Mouse (Mus musculus) thymus, adult 2 months (tissue): ENCODE data around the gene Fam187a. TPM values are rescaled to one million over a fixed set of nuclear protein-coding genes. Genes with fewer than 3 reads are reported as not detected.

ENCODE experiments used
- DNase-seq: peaks from one replicate; pipeline ENCODE4 v3.0.0; 2021
- H3K27ac ChIP-seq: fragments of 200-500 bp; 2 replicates; pipeline ENCODE4 v1.5.1; 2012; ENCODE audit warnings: low read length, control low read depth; ENCODE audit not compliant: control insufficient read depth, insufficient read depth
- H3K27me3 ChIP-seq: fragments of 200-500 bp; 2 replicates; pipeline ENCODE4 v1.6.1; 2012; ENCODE audit warnings: mild to moderate bottlenecking, low read length, moderate library complexity, mixed read lengths; ENCODE audit not compliant: control insufficient read depth, insufficient read depth
- H3K36me3 ChIP-seq: fragments of 200-500 bp; 2 replicates; pipeline ENCODE4 v1.6.1; 2012; ENCODE audit warnings: mild to moderate bottlenecking, low read length, moderate library complexity; ENCODE audit not compliant: control insufficient read depth, insufficient read depth
- H3K4me1 ChIP-seq: fragments of 200-500 bp; replicated peaks from 2 replicates; pipeline ENCODE4 v1.6.1; 2012; ENCODE audit warnings: low read length; ENCODE audit not compliant: control insufficient read depth, insufficient read depth
- H3K4me3 ChIP-seq: fragments of 200-500 bp; 2 replicates; pipeline ENCODE4 v1.5.1; 2012; ENCODE audit warnings: mild to moderate bottlenecking, low read length, control low read depth, moderate library complexity; ENCODE audit not compliant: control insufficient read depth, insufficient read depth
- CTCF ChIP-seq: fragments of 200-500 bp; IDR thresholded peaks from 2 replicates; pipeline ENCODE4 v1.5.1; 2012; ENCODE audit warnings: mild to moderate bottlenecking, control low read depth, low read length, moderate library complexity, borderline replicate concordance; ENCODE audit not compliant: control insufficient read depth, poor library complexity, insufficient read depth; ENCODE audit errors: extremely low read depth
- POLR2A ChIP-seq: fragments of 200-500 bp; IDR thresholded peaks from 2 replicates; pipeline ENCODE4 v1.6.1; 2012; ENCODE audit warnings: mild to moderate bottlenecking, low read length, control low read depth, moderate library complexity; ENCODE audit not compliant: control insufficient read depth, poor library complexity, insufficient read depth; ENCODE audit errors: extremely low read depth
- WGBS: fragments of 180-500 bp; shearing (Covaris S2); methylation state at CpG from one replicate; pipeline ENCODE4 v1.1.7; 2018; 5-methylcytosine and 5-hydroxymethylcytosine counted together
- polyA plus RNA-seq: library from polyadenylated mRNA; depleted of rRNA; stranded (reverse); fragments of >200 nt; gene quantifications from 2 replicates; pipeline ENCODE4 v1.2.3, GENCODE M21; 2012; rRNA removed

The Fam187a gene
- polyA plus RNA-seq = not detected in 2 replicates

DNA sequence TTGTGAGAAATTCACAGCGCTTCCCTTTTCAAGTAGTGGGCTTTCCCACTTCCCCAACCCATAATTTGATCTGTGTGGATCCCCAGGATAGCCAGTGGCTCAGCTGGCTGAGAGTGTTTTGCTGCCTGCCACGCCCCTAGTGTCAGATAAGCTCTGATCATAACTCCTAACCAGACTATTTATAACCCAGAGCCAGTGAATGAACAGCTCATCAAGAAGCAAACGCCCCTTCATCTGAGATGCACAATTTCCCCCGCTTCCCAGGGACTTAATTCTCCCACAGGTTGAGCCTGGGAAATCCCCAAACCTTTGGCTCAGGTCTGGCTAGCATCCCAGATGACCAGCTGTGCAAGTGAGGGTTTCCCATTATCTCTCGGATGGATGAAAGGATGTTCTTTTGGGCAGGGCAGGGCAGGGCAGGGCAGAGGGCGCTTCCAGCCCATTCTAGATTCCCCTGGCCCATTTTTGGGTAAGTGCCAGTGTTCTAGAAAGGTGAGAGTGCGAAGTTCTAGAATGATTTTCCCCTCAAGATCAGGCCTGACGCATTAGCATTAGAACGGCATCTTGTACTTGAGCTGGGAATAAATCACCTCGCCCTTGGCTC, at the start of gene Fam187a:
Fam187a (plus strand) TSS at position 554 of the 604 bp plus-strand sequence.
- DNase-seq = no peak
- Histone ChIP-seq H3K27me3 (no peaks in the 10 kb centered on the region; the same call in 1 of the 2 replicates), H3K4me3 (no peak within 1 kb of the TSS), H3K36me3 (no peaks in the 10 kb centered on the region), H3K4me1 (peaks cover 3% of the 10 kb centered on the region; the same call in 1 of the 2 replicates), H3K27ac (no peak within 1 kb of the TSS)
- no peak for TF ChIP-seq POLR2A
- no peak for TF ChIP-seq CTCF
- 77% methylated on average over 10 of the region's 10 CpGs for WGBS

DNA sequence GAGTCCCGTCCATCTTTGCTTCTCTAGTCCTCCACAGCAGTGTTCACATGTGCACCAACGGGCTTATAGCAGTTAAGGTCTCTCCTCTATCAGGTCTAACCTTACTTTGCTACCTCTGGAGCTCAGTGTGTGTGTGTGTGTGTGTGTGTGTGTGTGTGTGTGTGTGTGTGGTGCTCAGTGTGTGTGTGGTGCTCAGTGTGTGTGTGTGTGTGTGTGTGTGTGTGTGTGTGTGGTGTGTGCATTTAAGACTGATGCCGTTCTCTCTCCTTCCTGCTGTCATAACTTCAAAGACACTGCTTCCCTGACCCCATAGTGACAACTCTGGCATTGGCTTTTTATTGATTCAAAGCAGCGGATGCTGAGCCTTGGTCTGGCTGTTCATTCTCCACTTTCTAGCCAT, 49.4 kb upstream of the Fam187a start, which contains the start of gene Higd1b:
Higd1b (plus strand) TSS at position 301 of the 400 bp plus-strand sequence.
- DNase-seq = no peak
- Histone ChIP-seq H3K27ac (no peak within 1 kb of the TSS), H3K4me1 (no peaks in the 10 kb centered on the region), H3K27me3 (no peaks in the 10 kb centered on the region), H3K36me3 (peaks cover 16% of the 10 kb centered on the region), H3K4me3 (no peak within 1 kb of the TSS)
- 82% methylated on average over 4 of the region's 4 CpGs for WGBS
- TF ChIP-seq POLR2A = no peak
- no peak for TF ChIP-seq CTCF

DNA sequence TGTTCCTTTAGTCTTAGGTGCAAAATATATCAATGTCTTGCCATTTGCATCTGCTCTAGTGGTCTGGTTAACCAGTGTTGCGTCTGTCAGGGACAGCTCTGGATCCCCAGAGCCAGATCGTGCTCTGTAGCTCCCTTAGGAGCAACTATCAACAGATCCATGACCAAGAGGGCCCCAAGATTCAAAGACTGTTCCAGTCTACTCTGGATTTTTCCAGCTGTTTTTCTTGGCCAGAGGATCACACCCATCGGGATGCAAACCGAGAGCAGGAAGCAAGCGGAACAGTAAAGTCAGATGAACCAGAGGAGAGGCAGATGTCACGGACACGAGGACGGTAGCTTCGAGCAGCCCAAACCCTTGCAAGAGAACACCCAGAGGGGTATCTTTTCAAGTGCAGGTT, 48.8 kb upstream of the Fam187a start:
- Histone ChIP-seq H3K4me3 (no peak overlapping the region), H3K36me3 (peaks cover 20% of the 10 kb centered on the region), H3K27ac (no peak overlapping the region), H3K27me3 (no peaks in the 10 kb centered on the region), H3K4me1 (no peaks in the 10 kb centered on the region)
- WGBS = 96% methylated on average over 9 of the region's 9 CpGs
- TF ChIP-seq POLR2A = no peak
- no peak for TF ChIP-seq CTCF
- DNase-seq = no peak

DNA sequence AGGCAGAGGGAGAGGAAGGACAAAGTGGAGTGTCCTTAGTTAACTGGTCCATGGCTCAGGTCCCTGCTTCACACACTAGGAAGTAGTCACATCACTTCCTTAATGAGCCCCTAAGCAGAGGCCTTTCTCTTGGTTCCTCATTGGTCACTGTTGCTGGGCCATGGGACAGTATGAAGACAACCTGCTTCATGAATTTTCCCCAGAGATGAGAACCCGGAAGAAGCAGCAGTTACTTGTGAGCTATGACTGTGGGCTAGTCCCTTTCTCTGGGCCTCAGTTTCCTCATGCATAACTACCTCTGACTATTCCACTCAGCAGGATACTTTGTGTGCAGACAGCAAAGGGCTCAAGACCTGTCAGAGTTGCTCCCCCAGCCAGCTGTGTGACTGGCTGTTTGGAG, 47.6 kb upstream of the Fam187a start:
- no peak overlapping the region for H3K4me3 ChIP-seq
- H3K36me3 ChIP-seq = peaks cover 29% of the 10 kb centered on the region
- no peak for DNase-seq
- H3K27ac ChIP-seq = no peak overlapping the region
- no peaks in the 10 kb centered on the region for H3K4me1 ChIP-seq
- H3K27me3 ChIP-seq = no peaks in the 10 kb centered on the region
- 97% methylated on average over 1 of the region's 1 CpGs for WGBS
- no peak for TF ChIP-seq CTCF
- no peak for TF ChIP-seq POLR2A

DNA sequence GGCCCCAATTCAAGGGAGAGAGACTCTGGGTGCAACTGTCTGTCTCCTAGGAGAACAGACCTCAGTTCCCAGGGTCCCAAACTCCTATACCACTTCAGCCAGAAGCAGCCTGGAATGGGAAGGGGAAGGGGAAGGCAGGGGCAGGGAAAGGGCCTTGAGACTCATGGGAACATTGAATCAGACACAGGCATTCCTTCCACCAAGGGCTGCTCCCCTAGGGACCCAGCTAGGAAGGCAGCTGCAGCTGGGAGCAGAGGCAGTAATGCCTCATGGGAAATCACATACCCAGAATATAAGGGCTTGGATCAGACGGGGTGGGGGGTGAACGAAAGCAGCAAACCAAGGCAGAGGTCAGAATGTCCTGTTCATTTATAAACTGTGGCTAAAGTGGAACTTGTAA, 46.8 kb upstream of the Fam187a start:
- no peaks in the 10 kb centered on the region for H3K27me3 ChIP-seq
- 91% methylated on average over 2 of the region's 2 CpGs for WGBS
- no peak for TF ChIP-seq POLR2A
- no peak for TF ChIP-seq CTCF
- H3K27ac ChIP-seq = no peak overlapping the region
- peaks cover 35% of the 10 kb centered on the region for H3K36me3 ChIP-seq
- H3K4me3 ChIP-seq = no peak overlapping the region
- H3K4me1 ChIP-seq = no peaks in the 10 kb centered on the region
- no peak for DNase-seq

DNA sequence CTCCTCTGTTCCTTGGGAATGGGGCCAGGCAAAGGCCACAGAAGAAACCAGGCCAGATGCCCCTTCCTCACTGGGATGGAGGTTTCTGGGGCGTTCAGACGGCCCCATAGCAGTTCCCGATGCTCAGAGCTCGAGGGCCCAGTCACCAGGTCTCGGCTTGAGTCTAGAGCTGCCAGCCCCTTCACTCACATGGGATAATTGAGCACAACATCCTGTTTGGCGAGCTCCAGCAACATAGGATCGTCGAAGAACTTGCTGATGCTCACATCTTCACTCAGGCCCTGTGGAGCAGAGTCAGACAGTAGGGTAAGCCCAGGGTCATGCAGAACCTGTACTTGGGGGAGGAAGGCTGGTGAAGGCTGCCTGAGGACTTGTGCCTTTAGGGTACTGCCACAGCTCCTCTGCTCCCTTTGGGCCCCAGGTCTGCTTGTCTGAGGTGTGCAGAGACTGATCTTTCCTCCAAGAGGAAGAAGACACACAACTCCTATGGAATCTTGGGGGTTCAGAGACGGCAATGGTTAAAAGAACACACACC, 46.3 kb upstream of the Fam187a start:
- H3K4me1 ChIP-seq = no peaks in the 10 kb centered on the region
- no peak overlapping the region for H3K27ac ChIP-seq
- 94% methylated on average over 9 of the region's 9 CpGs for WGBS
- H3K36me3 ChIP-seq = peaks cover 39% of the 10 kb centered on the region
- no peak overlapping the region for H3K4me3 ChIP-seq
- no peak for DNase-seq
- no peaks in the 10 kb centered on the region for H3K27me3 ChIP-seq
- no peak for TF ChIP-seq CTCF
- TF ChIP-seq POLR2A = no peak
